Mouse (Mus musculus) heart, postnatal 14 days (tissue): ENCODE measurements around the gene Zfp853. TPM values are rescaled to one million over a fixed set of nuclear protein-coding genes. Genes with fewer than 3 reads are reported as not detected.

Experiments used
- DNase-seq, 2 experiments: peaks; one replicate each; pipeline ENCODE4 v3.0.0; 2021 to 2022
- intact Hi-C: fragments of 180-260 bp; cut with DNase I; formaldehyde crosslinking; loops from one replicate; pipeline ENCODE4 v1.15.1; 2025
- total RNA-seq, 2 experiments: library from RNA; stranded (reverse); gene quantifications; 2 replicates each; pipeline ENCODE4 v1.2.3; 2021

Zfp853 gene
- total RNA-seq, 2 experiments from 2014 or later: 0.32 to 0.38 TPM

DNA sequence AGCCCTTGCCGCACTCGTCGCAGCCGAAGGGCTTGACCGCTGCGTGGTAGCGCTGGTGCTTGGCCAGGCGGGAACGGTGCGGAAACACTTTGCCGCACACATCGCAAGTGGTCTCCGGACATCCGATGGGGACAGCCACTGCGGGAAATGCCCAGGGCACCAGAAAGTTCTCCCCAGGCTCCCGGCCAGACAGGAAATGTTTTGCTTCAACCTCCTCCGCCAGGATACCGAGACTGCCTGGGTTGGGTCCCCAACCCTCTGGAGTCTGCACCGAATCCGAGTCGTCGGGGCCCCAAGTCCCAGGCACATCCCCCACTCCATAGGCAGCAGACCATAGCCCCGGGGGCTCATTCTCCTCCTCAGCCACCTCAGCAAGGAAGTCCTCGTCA is 38.3 kb downstream of the Zfp853 start:
- intact Hi-C loops: no loop called here
- no peak for DNase-seq

DNA sequence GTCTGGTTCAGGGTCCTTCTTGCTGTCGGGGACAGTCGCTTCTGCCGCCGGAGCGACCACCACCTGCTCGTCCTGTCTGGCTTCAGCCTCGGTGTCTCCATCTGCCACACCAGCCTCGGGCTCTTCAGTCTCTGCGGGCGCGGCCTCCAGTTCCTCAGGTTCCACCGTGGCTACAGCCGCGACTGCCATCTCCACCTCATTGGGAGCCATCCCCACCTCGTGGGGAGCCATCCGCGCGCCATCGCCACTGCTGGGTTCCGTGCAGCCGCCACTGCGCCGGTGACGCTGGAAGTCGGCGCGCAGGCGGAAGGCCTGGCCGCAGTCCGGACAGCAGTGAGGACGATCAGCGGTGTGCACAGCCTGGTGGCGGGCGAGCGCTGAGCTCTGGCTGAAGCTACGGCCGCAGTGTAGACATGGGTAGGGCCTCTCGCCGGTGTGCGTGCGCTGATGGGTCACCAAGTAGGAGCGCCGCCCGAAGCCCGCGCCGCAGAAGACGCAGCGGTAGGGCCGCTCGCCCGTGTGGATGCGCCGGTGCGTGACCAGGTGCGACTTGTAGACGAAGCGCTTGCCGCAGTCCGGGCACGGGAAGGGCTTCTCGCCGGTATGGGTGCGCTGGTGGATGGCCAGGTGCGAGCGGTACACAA is 38.8 kb downstream of the Zfp853 start:
- no peak for DNase-seq
- intact Hi-C loops: no loop called here

DNA sequence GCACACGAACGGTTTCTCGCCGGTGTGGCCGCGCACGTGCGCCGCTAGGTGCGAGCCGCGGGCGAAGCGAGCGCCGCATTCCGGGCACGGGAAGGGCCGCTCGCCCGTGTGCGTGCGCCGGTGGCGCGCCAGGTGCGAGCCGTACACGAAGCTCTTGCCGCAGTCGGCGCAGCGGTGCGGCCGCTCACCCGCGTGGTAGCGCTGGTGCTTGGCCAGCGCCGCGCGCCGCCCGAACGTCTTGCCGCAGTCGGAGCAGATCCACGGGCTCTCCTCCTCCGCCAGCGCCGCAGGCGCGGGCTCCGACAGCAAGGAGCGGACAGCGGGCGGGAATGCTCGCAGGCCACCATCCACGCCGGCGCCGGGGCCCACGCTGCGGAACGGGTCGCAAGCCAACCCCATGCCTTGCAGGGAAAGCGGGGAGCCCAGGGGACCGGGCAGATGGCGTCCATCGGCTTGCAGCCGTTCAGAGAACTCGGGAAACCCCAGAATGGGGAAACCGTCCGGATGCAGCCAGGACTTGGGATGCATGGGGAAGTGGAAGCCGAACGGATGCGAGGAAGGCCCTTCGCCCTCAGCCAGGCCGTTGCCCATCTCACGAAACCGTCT is 39.4 kb downstream of the Zfp853 start:
- intact Hi-C loops: no loop called here
- DNase-seq: no peak

DNA sequence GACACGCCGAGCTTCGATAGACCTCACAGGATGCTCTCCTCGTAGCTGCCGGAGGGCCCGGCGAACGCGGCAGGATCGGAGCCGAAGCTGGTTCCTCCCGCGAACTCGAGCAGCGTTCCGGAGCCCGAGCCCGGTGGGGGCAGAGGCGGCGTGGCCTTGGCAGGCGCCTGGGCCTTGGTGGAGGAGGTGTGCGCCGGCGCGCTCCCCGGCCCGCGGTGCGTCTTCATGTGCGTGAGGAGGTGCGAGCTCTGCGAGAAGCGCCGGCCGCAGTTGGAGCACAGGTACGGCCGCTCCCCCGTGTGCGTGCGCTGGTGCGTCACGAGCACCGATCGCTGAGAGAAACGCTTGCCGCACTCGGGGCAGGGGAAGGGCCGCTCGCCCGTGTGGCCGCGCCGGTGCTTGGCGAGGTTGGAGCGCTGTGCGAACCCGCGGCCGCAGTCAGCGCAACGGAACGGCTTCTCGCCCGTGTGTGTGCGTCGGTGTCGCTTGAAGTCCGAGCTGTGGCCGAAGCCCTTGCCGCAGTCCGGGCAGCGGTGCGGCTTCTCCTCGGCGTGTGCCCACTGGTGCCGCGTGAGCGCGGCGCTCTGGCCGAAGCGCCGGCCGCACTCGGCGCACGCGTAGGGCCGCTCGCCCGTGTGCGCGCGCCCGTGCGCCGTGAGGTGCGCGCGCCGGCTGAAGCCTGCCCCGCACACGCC is 40.1 kb downstream of the Zfp853 start:
- no peak for DNase-seq
- intact Hi-C loops: no loop called here

DNA sequence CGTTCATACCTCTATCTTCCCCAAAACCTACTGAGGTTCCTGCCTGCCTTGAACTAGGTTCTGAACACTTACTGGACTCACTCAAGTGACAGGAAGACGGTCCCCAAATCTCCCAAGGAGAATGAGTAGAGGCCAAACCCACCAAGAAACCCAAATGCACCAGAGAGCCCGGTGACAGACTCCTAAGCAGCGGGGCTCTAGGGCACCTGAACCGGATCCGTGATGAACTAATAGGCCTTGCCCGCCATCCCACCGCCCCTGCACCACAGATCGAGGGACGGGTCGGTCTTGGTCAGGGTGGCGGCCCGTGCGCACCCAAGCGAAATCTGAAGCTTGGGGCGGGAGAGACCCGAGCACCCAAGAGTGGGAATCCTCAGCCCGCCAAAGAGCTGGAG is 40.6 kb downstream of the Zfp853 start:
- no peak for DNase-seq
- intact Hi-C loops: no loop called here

DNA sequence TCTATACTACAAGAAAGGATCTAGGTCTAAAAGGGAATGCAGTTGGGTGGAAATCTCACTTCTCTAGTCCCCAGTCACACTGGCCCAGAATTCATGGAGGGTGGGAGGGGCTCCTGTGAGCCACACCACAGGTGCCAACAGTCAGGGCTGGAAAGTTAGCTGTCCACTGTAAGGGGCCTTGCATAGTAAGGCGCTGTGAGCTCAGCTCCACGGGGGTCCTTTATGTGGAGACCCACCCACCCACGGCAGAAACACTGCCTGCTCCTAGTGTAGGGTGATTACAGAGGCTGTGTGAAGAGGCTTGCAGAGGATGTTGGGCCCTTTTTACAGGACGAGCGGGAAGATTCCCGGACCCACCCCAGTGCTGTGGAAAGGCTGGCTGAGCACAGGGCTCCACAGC is 41.4 kb downstream of the Zfp853 start:
- intact Hi-C loops: no loop called here

DNA sequence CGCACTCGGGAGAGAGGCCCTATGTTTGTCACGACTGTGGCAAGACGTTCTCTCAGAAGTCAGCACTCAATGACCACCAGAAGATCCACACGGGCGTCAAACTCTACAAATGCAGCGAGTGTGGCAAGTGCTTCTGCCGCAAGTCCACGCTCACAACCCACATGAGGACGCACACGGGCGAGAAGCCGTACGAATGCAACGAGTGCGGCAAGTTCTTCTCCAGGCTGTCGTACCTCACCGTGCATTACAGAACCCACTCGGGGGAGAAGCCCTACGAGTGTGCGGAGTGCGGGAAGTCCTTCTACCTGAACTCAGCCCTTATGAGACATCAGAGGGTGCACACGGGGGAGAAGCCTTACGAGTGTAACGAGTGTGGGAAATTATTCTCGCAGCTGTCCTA is 48.5 kb downstream of the Zfp853 start:
- no peak for DNase-seq
- intact Hi-C loops: loop anchor here (5.0 kb wide), 1 partner anchor 67 kb away; no protein-coding TSS in a partner anchor

More for the DNA sequence above, 41.4 kb downstream of the Zfp853 start:
- no peak for DNase-seq

Other genes with a start within 250 kb of the Zfp853 start
- 10 to 100 TPM; 25.7 to 29.4 TPM for gene Rnf216, start 180.6 kb downstream of the Zfp853 start, total RNA-seq
- not detected for gene Olfr718-ps1, start 146.0 kb downstream of the Zfp853 start, total RNA-seq
- gene Rbak, start 112.8 kb downstream of the Zfp853 start, total RNA-seq: 1 to 10 TPM; 5.9 to 6.8 TPM
- gene Spdye4b, start 112.6 kb downstream of the Zfp853 start, total RNA-seq: not detected
- not detected for gene Spdye4a, start 66.7 kb downstream of the Zfp853 start, total RNA-seq
- gene Zfp12, start 58.5 kb downstream of the Zfp853 start, total RNA-seq: 10 to 100 TPM; 11.3 to 11.8 TPM
- gene Zfp316, start 23.6 kb downstream of the Zfp853 start, total RNA-seq: 1 to 10 TPM; 4.0 to 5.5 TPM
- 10 to 100 TPM; 15.2 to 16.6 TPM for gene E130309D02Rik, start 21.7 kb upstream of the Zfp853 start, total RNA-seq
- gene Zdhhc4, start 35.6 kb upstream of the Zfp853 start, total RNA-seq: 10 to 100 TPM; 31.6 to 33.0 TPM
- gene Grid2ip, start 63.7 kb upstream of the Zfp853 start, total RNA-seq: under 1 TPM in 1 of 2 experiments, not detected in 1; 0.12 TPM
- 10 to 100 TPM; 61.5 to 62.7 TPM for gene Kdelr2, start 110.2 kb upstream of the Zfp853 start, total RNA-seq
- 1 to 10 TPM; 7.7 to 7.9 TPM for gene Daglb, start 171.0 kb upstream of the Zfp853 start, total RNA-seq
- gene Rac1, start 234.4 kb upstream of the Zfp853 start, total RNA-seq: 100 to 1,000 TPM; 257 to 259 TPM